Mouse (Mus musculus) megakaryocyte, embryonic 14.5 days (primary cell): ENCODE measurements around the gene Hoxd11.

Experiments
- FLI1 ChIP-seq: IDR thresholded peaks from 2 replicates; pipeline ENCODE4 v1.6.1; 2012; ENCODE audit warnings: low read length, inconsistent platforms, mixed read lengths
- GATA1 ChIP-seq: IDR thresholded peaks from 3 replicates; pipeline ENCODE4 v1.6.1; 2012; ENCODE audit warnings: mixed read lengths, low read length, inconsistent platforms, borderline replicate concordance

- TF ChIP-seq GATA1: no peak
- no peak for TF ChIP-seq FLI1
These were observed 33.7 kb upstream of the Hoxd11 start for GRCm38 (mm10) chr2:74645631-74646030.
